Mouse (Mus musculus) liver, embryonic 14.5 days (tissue): ENCODE results near the gene Akr1c19.
"Not testable (repeated sequence)": the region's sequence is repeated elsewhere in the genome, so short reads cannot be mapped to it uniquely, and the experiment has no call there.

Experiments used
- CTCF ChIP-seq: IDR thresholded peaks from 2 replicates; pipeline ENCODE4 v1.5.1; 2016; ENCODE audit warnings: antibody characterized with exemption, low read depth, control low read depth
- EP300 ChIP-seq: IDR thresholded peaks from 2 replicates; pipeline ENCODE4 v1.6.1; 2016; ENCODE audit warnings: antibody characterized with exemption, low read depth

DNA sequence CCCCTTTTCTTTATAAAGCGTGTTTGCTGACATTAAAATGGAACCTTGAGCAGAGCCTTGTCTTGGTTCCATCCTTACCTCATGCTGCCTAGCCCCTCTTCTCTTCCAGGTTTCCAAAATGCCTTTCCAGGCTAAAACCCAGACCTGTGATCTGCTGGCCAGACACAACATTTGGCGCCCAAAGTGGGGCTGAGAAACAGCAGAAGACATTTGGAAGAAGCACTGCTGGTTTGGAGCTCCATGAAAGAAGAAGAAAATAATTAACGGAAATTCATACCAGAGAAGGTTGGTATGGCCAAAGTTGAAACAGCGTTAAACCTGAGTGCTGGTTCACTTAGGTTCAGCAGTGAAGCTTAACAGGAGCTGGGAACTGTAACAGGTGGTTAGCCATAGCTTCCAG lies 47.2 kb upstream of the Akr1c19 start:
- not testable (repeated sequence) for TF ChIP-seq CTCF, EP300
